Mouse (Mus musculus) left cerebral cortex, postnatal 10 days (tissue): ENCODE measurements around the gene Phlda2. TPM values are rescaled to one million over a fixed set of nuclear protein-coding genes. Genes with fewer than 3 reads are reported as not detected.

Source experiments
- DNase-seq, 2 experiments: peaks; one replicate each; pipeline ENCODE4 v3.0.0; 2021 to 2022; ENCODE audit warnings: low spot score in 2 of 2, mixed read lengths in 1 of 2; ENCODE audit errors: extremely low spot score in 1 of 2
- intact Hi-C: fragments of 180-260 bp; cut with DNase I; formaldehyde crosslinking; loops from one replicate; pipeline ENCODE4 v1.15.1; 2025
- total RNA-seq, 2 experiments: library from RNA; stranded (reverse); gene quantifications; 2 replicates each; pipeline ENCODE4 v1.2.3; 2021

Phlda2 gene
- total RNA-seq, 2 experiments from 2014 or later: not detected

- DNase-seq: no peak
- intact Hi-C loops: no loop called here
Observed at GRCm38 (mm10) chr7:143467714-143468113, 35.2 kb downstream of the Phlda2 start.

- intact Hi-C loops: loop anchor here (1.0 kb wide), 1 partner anchor 312 kb away; no protein-coding TSS in a partner anchor
- peak; percentile 70 to 84 for DNase-seq
Observed at GRCm38 (mm10) chr7:143466099-143466677, 36.8 kb downstream of the Phlda2 start.

- intact Hi-C loops: loop anchor here (5.0 kb wide), 1 partner anchor 168 kb away; no protein-coding TSS in a partner anchor
- peak in 1 of 2 experiments; percentile 80 for DNase-seq
Observed at GRCm38 (mm10) chr7:143464811-143465560, 38.0 kb downstream of the Phlda2 start.

GRCm38 (mm10) chr7:143463865-143464415, 39.0 kb downstream of the Phlda2 start:
- DNase-seq: peak; percentile 49 to 86
- intact Hi-C loops: loop anchor here (5.0 kb wide), 1 partner anchor 167 kb away; no protein-coding TSS in a partner anchor

GRCm38 (mm10) chr7:143462516-143462915, 40.4 kb downstream of the Phlda2 start:
- intact Hi-C loops: loop anchor here (5.0 kb wide), 1 partner anchor 165 kb away; no protein-coding TSS in a partner anchor
- DNase-seq: no peak

- DNase-seq: no peak
- intact Hi-C loops: loop anchor here (5.0 kb wide), 1 partner anchor 165 kb away; no protein-coding TSS in a partner anchor
Observed at GRCm38 (mm10) chr7:143461920-143462319, 41.0 kb downstream of the Phlda2 start.

- intact Hi-C loops: loop anchor here (5.0 kb wide), 1 partner anchor 164 kb away; no protein-coding TSS in a partner anchor
Observed at GRCm38 (mm10) chr7:143461294-143461870, 41.6 kb downstream of the Phlda2 start.

GRCm38 (mm10) chr7:143460874-143461273, 42.1 kb downstream of the Phlda2 start, which contains the start of gene Cdkn1c:
TSS of gene Cdkn1c (minus strand) at chr7:143461050.
- intact Hi-C loops: loop anchor here (5.0 kb wide), 1 partner anchor 164 kb away; no protein-coding TSS in a partner anchor

More at GRCm38 (mm10) chr7:143461294-143461870, 41.6 kb downstream of the Phlda2 start:
- DNase-seq: peak in 1 of 2 experiments; percentile 48

GRCm38 (mm10) chr7:143460217-143460834, 42.6 kb downstream of the Phlda2 start:
- intact Hi-C loops: loop anchor here (5.0 kb wide), 1 partner anchor 163 kb away; no protein-coding TSS in a partner anchor
- DNase-seq: no peak

More at GRCm38 (mm10) chr7:143460874-143461273, 42.1 kb downstream of the Phlda2 start, which contains the start of gene Cdkn1c:
- DNase-seq: peak; percentile 78 to 94

GRCm38 (mm10) chr7:143459332-143460211, 43.4 kb downstream of the Phlda2 start:
- intact Hi-C loops: loop anchor here (5.0 kb wide), 1 partner anchor 162 kb away; no protein-coding TSS in a partner anchor

GRCm38 (mm10) chr7:143458963-143459331, 44.0 kb downstream of the Phlda2 start:
- no peak for DNase-seq
- intact Hi-C loops: no loop called here

More at GRCm38 (mm10) chr7:143459332-143460211, 43.4 kb downstream of the Phlda2 start:
- DNase-seq: peak in 1 of 2 experiments; percentile 81

Other genes starting within 250 kb of the Phlda2 start
- gene Cdkn1c, start 42.1 kb downstream of the Phlda2 start, total RNA-seq: 10 to 100 TPM; 14.2 to 15.1 TPM
- gene Slc22a18, start 29.4 kb downstream of the Phlda2 start, total RNA-seq: under 1 TPM; 0.24 to 0.61 TPM
- 100 to 1,000 TPM; 142 to 147 TPM for gene Nap1l4, start 46.0 kb upstream of the Phlda2 start, total RNA-seq
- 10 to 100 TPM; 70.0 to 71.0 TPM for gene Cars, start 96.9 kb upstream of the Phlda2 start, total RNA-seq
- gene Tnfrsf26, start 125.6 kb upstream of the Phlda2 start, total RNA-seq: under 1 TPM in 1 of 2 experiments, not detected in 1; 0.18 TPM
- 1 to 10 TPM; 3.4 to 4.8 TPM for gene Tnfrsf22, start 146.5 kb upstream of the Phlda2 start, total RNA-seq
- 1 to 10 TPM in 1 of 2 experiments, under 1 TPM in 1; 0.53 to 1.2 TPM for gene Tnfrsf23, start 182.7 kb upstream of the Phlda2 start, total RNA-seq